Mouse (Mus musculus): Measurements from ENCODE around the gene Mllt10. TPM values are rescaled to one million over a fixed set of nuclear protein-coding genes. Genes with fewer than 3 reads are reported as not detected.
"Not testable (repeated sequence)": the region's sequence is repeated elsewhere in the genome, so short reads cannot be mapped to it uniquely, and the experiment has no call there.

The Mllt10 gene
- polyA plus RNA-seq, 3 experiments from 2014 or later = 26.7 to 44.6 (median 37.8) TPM

GRCm38 (mm10) chr2:18051831-18052170 lies 3.2 kb upstream of the Mllt10 start:
- ATAC-seq = no peak

- ATAC-seq = no peak
Observed at GRCm38 (mm10) chr2:18052581-18052980, 2.5 kb upstream of the Mllt10 start.

- no peak for ATAC-seq
Observed at GRCm38 (mm10) chr2:18053243-18053950, 1.6 kb upstream of the Mllt10 start.

GRCm38 (mm10) chr2:18053951-18054530 lies 996 bp upstream of the Mllt10 start:
- ATAC-seq = no peak

- ATAC-seq = peak; percentile 69
Observed at GRCm38 (mm10) chr2:18055929-18056785, 1.1 kb downstream of the Mllt10 start.

GRCm38 (mm10) chr2:18056786-18057255 lies 1.8 kb downstream of the Mllt10 start:
- peak; percentile 79 for ATAC-seq

- peak; percentile 44 for ATAC-seq
Observed at GRCm38 (mm10) chr2:18057336-18058145, 2.5 kb downstream of the Mllt10 start.

- no peak for ATAC-seq
Observed at GRCm38 (mm10) chr2:18058146-18058708, 3.2 kb downstream of the Mllt10 start.

GRCm38 (mm10) chr2:18059063-18059462 lies 4.0 kb downstream of the Mllt10 start:
- no peak for ATAC-seq

GRCm38 (mm10) chr2:18059891-18060290 lies 4.9 kb downstream of the Mllt10 start:
- no peak for ATAC-seq

GRCm38 (mm10) chr2:18060396-18060795 lies 5.4 kb downstream of the Mllt10 start:
- no peak for ATAC-seq

GRCm38 (mm10) chr2:18063763-18064251 lies 8.8 kb downstream of the Mllt10 start:
- ATAC-seq = peak; percentile 48

- peak; percentile 81 for ATAC-seq
Observed at GRCm38 (mm10) chr2:18064356-18064858, 9.4 kb downstream of the Mllt10 start.

GRCm38 (mm10) chr2:18064941-18065707 lies 10.1 kb downstream of the Mllt10 start:
- ATAC-seq = peak; percentile 32

- no peak for ATAC-seq
Observed at GRCm38 (mm10) chr2:18065708-18066030, 10.6 kb downstream of the Mllt10 start.

GRCm38 (mm10) chr2:18066436-18066835 lies 11.4 kb downstream of the Mllt10 start:
- ATAC-seq = no peak

- ATAC-seq = no peak
Observed at GRCm38 (mm10) chr2:18068071-18068796, 13.2 kb downstream of the Mllt10 start.

GRCm38 (mm10) chr2:18071947-18072346 lies 16.9 kb downstream of the Mllt10 start:
- ATAC-seq = no peak

- ATAC-seq = no peak
Observed at GRCm38 (mm10) chr2:18080182-18080860, 25.3 kb downstream of the Mllt10 start.

- ATAC-seq = not testable (repeated sequence)
Observed at GRCm38 (mm10) chr2:18087695-18088094, 32.7 kb downstream of the Mllt10 start.
